Mouse (Mus musculus) 3134 (cell line): ENCODE data around the gene Suox.
A peak's percentile ranks its signal among the peaks of the same experiment; 100 is the strongest.
"Not testable (repeated sequence)": the region's sequence is repeated elsewhere in the genome, so short reads cannot be mapped to it uniquely, and the experiment has no call there.

Experiments used
- DNase-seq: peaks from one replicate; pipeline ENCODE4 v3.0.0-alpha.2; 2011; ENCODE audit warnings: low spot score; ENCODE audit not compliant: insufficient read length; ENCODE audit errors: extremely low read depth

Gene Suox

GRCm38 (mm10) chr10:128627398-128628317 lies 46.2 kb downstream of the Suox start:
- no peak for DNase-seq

DNA sequence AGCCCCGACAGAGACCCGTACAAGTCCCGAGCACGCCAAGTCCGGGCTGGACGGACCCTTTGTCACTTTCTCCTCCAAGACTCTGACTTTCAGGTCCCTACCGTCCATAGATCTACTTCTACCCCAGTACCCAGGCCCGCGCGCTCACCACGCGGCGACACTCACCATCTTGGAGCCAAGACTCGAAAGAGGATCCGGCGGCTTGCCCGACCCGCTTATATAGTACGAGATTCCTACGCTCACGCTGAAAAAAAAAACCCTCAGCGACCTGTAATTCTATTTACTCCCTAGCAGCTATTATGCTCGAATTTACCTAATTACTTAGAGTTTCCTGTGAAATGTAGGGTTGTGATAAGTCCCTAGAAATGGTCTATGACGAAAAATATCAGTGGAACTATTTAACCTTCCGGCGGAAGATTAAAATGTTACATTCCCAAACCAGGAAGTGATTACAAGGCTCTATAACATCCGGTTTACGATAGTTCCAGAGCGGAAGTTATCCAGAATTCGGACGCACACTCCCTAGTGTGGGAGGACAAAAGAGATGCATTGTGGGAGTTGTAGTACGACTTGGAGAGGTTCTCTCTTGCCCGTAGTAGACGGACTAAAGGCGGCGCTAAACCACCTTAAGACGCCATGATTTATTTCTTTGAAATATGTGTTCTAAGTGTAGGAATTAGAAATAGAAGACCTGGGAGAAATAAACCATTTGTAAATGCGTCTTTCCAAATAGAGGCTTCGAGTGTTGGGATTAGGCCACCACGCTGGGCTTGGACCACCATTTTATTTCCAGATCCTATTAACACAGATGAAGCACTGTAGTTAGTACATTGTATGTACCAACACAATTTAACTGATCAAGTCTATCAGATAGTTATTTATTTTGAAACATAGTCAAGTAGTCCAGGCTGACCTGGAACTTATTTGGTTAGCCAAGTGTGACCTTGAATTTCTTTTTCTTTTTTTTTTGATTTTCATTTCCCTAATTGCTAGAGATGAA lies 47.3 kb downstream of the Suox start, which contains the start of gene Rps26:
Rps26 (minus strand) TSS at position 437 of the 1,000 bp plus-strand sequence.
- DNase-seq, result peak; percentile 83

DNA sequence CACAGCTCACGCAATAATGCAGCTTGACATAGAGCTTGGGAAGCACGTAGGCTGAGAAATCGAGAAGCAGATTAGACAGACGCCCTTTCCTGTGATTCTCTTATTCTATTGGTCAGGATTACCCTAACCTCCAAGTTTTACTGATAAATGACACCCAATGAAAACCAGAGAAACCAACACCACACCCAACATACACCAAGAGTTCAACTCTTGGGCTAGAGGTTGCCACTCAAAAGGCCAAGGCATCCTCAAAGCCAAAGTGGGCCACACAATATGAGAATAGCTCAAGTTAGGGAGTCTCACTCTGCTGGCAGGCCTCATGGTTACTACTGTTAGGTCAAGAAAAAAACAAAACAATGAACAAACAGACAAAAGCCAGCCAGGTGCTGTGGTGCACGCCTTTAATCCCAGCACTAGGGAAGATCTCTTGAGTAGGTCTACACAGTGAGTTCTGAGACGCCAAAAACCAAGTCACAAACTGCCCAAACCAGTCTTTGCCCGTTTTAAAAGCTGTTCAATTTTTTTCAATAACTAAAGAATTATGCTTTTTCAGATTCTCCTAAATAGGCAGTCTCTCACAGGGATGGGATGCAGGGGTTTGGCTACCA lies 48.5 kb downstream of the Suox start:
- DNase-seq, result no peak

- DNase-seq, result not testable (repeated sequence)
These were observed 50.7 kb downstream of the Suox start for GRCm38 (mm10) chr10:128623106-128623613.

- no peak for DNase-seq
These were observed 51.2 kb downstream of the Suox start for GRCm38 (mm10) chr10:128622702-128623101.

DNA sequence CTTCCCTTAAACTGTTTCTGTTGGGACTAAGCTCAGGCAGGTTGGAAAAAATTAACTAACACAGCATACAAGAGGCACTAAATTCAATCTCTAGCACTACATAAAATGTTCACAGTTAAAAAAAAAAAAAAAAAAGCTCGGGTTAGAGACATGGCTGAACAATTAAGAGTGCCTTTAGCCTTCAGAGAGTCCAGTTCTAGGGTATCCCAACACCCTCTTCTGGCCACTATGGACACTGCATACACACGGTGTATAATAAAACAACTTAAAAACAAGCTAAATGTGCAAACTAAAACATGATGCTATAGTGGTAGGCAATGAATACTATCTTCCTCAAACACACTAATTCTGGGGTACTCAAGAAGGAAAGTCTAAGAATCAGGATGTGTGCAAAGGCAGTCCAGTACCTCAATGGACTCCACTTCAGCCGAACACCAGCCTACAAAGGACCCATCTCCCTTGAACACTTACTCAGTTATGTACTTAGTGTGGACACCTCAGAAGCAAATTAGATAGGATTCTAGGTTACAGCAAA lies 51.8 kb downstream of the Suox start:
- no peak for DNase-seq

- no peak for DNase-seq
These were observed 53.6 kb downstream of the Suox start for GRCm38 (mm10) chr10:128620241-128620640.
